Mouse (Mus musculus) kidney, adult 9 months (tissue): ENCODE data around the gene Pim3.
A peak's percentile ranks its signal among the peaks of the same experiment; 100 is the strongest.

Experiments
- DNase-seq: peaks from one replicate; pipeline ENCODE4 v3.0.0; 2022

The Pim3 gene

GRCm38 (mm10) chr15:88883342-88883741 lies 21.4 kb downstream of the Pim3 start:
- DNase-seq: no peak

- DNase-seq: no peak
Observed at GRCm38 (mm10) chr15:88885376-88885775, 23.4 kb downstream of the Pim3 start.

- DNase-seq: no peak
Observed at GRCm38 (mm10) chr15:88889032-88889431, 27.0 kb downstream of the Pim3 start.

GRCm38 (mm10) chr15:88889994-88890393 lies 28.0 kb downstream of the Pim3 start:
- no peak for DNase-seq

- DNase-seq: peak; percentile 92
Observed at GRCm38 (mm10) chr15:88890751-88891675, 29.0 kb downstream of the Pim3 start.

DNA sequence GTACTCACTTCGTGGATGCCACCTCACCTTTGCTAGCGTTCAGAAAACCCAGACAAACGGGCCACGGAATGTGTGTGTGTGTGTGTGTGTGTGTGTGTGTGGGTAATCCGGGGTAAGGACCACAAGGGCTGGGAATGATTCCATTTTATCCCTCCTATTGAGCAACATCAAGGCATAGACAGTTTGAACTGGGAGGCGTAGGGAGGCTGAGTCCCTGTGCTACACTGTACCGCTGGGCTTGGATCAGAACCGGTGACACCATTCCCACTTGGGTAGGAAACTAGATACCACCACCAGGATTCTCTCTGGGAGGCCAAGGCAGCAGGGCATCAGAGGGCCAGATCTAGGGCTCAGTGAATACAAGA lies 29.7 kb downstream of the Pim3 start:
- no peak for DNase-seq

DNA sequence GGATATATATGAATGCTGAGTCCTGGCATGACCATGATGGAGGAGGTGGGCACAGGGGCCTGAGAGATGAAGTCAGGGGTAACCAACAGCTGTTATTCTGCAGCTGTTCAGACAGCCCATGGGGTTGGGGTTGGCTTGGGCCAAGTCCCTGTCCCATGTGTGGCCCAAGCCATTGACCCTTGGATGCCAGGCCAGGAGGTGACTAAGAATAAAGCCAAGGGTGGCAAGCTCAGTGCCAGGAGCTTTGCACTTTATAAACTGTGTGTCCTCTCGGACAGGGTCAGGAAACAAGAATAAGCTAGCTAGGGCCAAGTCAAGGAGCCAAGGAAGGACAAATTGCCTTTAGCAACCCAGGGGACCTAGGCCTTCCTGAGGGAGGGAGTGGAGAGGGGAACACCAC lies 30.3 kb downstream of the Pim3 start:
- peak; percentile 70 for DNase-seq

DNA sequence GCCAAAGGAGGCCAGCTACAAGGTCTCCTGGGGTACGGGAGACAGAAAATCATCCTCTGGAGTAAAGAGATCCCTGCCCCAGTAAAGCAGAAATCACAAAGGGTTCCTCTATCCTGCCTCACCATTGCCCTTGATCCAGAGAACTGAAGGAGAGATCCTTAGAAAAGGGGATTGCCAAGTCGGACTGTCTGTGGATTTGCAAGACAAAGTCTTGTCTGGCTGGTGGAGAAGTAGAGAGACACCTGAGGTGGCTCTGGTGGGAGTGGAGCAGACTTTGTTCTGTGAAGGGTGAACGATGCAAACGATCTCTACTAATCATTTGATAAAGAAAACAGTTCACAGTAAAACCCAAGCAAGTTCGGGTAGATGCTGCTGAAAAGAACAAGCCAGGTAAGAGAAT lies 30.9 kb downstream of the Pim3 start:
- DNase-seq: no peak

DNA sequence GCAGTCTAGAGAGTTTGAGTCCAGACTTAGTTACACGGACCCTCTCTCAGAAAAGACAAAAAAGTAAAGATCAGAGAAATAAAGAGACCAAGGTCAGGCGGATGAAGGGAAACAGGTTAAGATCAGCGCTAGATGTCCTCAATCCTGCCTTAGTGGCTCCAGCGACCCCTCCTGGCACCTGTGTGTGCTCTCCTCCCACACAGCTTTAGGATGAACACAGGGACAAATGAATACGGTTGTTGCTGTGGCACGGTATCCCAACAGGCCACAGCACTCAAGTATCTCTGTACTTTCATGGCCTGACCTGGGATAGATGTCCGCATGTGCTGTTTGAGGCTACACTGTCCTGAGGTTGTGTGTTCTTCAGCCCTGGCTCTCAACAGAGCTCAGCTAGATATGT lies 33.1 kb downstream of the Pim3 start:
- DNase-seq: no peak

- no peak for DNase-seq
Observed at GRCm38 (mm10) chr15:88895891-88896290, 33.9 kb downstream of the Pim3 start.

GRCm38 (mm10) chr15:88896341-88896980 lies 34.5 kb downstream of the Pim3 start:
- DNase-seq: no peak

DNA sequence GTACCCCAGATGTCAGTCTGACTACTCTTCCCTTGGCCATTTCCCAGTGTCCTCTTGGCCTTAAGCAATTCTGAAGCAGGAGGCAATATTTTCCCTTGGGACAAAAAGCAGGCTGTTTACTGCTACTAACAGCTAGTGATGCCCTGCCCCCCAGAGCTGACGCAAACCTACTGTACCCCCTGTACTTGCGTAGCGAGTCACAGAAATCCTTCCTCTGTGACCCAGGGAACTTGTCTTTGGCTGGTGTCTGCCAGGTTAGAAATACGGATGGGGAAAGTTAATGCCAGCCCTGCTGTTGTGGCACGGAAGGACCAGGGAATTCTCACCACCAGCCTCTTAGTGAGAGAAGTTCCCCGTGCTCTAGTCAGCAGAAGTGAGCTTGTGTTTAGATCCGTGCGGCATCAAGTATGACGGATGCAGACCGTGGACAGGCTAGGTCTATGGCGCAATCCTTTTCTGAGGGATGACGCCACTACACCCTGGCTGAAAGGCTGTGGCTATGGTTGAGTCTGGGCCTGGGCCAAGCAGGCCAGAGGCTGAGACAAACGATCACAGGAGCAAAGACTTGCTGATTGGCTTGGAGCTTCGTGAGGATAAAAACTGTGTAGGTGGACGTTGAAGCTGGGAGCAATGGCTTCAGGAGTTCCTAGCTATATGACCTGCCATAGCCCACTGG lies 40.4 kb downstream of the Pim3 start:
- no peak for DNase-seq

- no peak for DNase-seq
Observed at GRCm38 (mm10) chr15:88903086-88903485, 41.1 kb downstream of the Pim3 start.

- DNase-seq: no peak
Observed at GRCm38 (mm10) chr15:88904056-88904811, 42.2 kb downstream of the Pim3 start.

GRCm38 (mm10) chr15:88906347-88906746 lies 44.4 kb downstream of the Pim3 start:
- DNase-seq: no peak

DNA sequence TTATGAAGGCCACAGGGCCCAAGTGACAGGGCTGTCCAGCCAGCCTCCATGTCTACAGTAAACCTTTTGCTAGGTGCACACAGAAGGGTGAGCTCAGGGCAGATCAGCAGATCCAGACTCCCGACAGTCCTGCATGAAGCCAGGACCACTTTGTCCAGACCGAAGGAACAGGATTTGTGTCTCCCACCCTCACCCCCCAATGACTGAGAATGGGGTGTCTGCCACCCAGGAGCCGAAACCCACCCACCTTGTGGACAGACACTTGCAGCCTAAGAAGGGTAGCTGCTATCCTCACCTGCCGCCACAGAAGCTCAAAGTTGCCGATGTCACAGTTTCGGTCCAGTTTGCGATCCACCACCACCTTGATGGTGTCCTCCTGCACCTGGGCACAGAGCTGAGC lies 53.1 kb downstream of the Pim3 start:
- no peak for DNase-seq
